Mouse (Mus musculus) heart, embryonic 13.5 days (tissue): ENCODE data around the gene Tyk2. TPM values are rescaled to one million over a fixed set of nuclear protein-coding genes. Genes with fewer than 3 reads are reported as not detected.

Experiments used
- ATAC-seq: fragments of 200-750 bp; cut with Nextera tagmentation; 2 replicates; pipeline ENCODE4 v1.8.0; 2017; ENCODE audit warnings: moderate TSS enrichment; ENCODE audit not compliant: insufficient number of reproducible peaks, low FRiP score, low TSS enrichment; ENCODE audit errors: extremely low read depth
- H3K27ac ChIP-seq: fragments of 300-500 bp; sonication (generic); replicated peaks from 2 replicates; pipeline ENCODE4 v1.5.1; 2015; ENCODE audit warnings: moderate library complexity, mild to moderate bottlenecking, inconsistent platforms
- H3K27me3 ChIP-seq: fragments of 300-500 bp; sonication (generic); replicated peaks from 2 replicates; pipeline ENCODE4 v1.6.1; 2015; ENCODE audit warnings: mild to moderate bottlenecking, inconsistent platforms
- H3K36me3 ChIP-seq: fragments of 300-500 bp; sonication (generic); 2 replicates; pipeline ENCODE4 v1.6.1; 2015; ENCODE audit warnings: mild to moderate bottlenecking, inconsistent platforms
- H3K4me1 ChIP-seq: fragments of 300-500 bp; sonication (generic); 2 replicates; pipeline ENCODE4 v1.6.1; 2015; ENCODE audit warnings: inconsistent platforms
- H3K4me2 ChIP-seq: fragments of 300-500 bp; sonication (generic); 2 replicates; pipeline ENCODE4 v1.6.1; 2015; ENCODE audit warnings: inconsistent platforms, mild to moderate bottlenecking, moderate library complexity
- H3K4me3 ChIP-seq: fragments of 300-500 bp; sonication (generic); 2 replicates; pipeline ENCODE4 v1.5.1; 2015; ENCODE audit warnings: moderate library complexity, mild to moderate bottlenecking, inconsistent platforms
- H3K9ac ChIP-seq: fragments of 300-500 bp; sonication (generic); 2 replicates; pipeline ENCODE4 v1.6.1; 2015; ENCODE audit warnings: inconsistent platforms, mild to moderate bottlenecking, moderate library complexity
- H3K9me3 ChIP-seq: fragments of 300-500 bp; sonication (generic); 2 replicates; pipeline ENCODE4 v1.6.1; 2016; ENCODE audit warnings: inconsistent platforms
- WGBS: fragments of 180-500 bp; shearing (Covaris S2); methylation state at CpG from one replicate; pipeline ENCODE4 v1.1.7; 2015; ENCODE audit warnings: mixed read lengths; 5-methylcytosine and 5-hydroxymethylcytosine counted together
- polyA plus RNA-seq: library from polyadenylated mRNA; unstranded; fragments of >200 nt; fragmentation: Nextera tagmentation; extraction: Ambion mirVana; gene quantifications from 2 replicates; pipeline ENCODE4 v1.2.1, GENCODE M21; 2015

Gene Tyk2
- polyA plus RNA-seq, 1 experiment from 2014 or later, result 13.7 TPM

- 65% methylated on average over 5 of the region's 5 CpGs for WGBS
- H3K36me3 ChIP-seq, result peaks cover 38% of the 10 kb centered on the region
These were observed 25.1 kb downstream of the Tyk2 start for GRCm38 (mm10) chr9:21105760-21106564.

GRCm38 (mm10) chr9:21104814-21105213 lies 26.2 kb downstream of the Tyk2 start:
- no peak for ATAC-seq
- Histone ChIP-seq H3K4me1 (peaks cover 6% of the 10 kb centered on the region), H3K36me3 (peaks cover 38% of the 10 kb centered on the region), H3K4me2 (no peak overlapping the region), H3K4me3 (no peak overlapping the region), H3K9ac (no peak overlapping the region), H3K27ac (no peak overlapping the region), H3K27me3 (no peaks in the 10 kb centered on the region), H3K9me3 (no peaks in the 10 kb centered on the region)
- 80% methylated on average over 6 of the region's 6 CpGs for WGBS

More at GRCm38 (mm10) chr9:21105760-21106564, 25.1 kb downstream of the Tyk2 start:
- Histone ChIP-seq H3K27me3 (no peaks in the 10 kb centered on the region), H3K27ac (no peak overlapping the region), H3K9ac (0 out of 2 replicates have a peak overlapping the region, but pooled peaks have one; percentile 24), H3K4me1 (no peaks in the 10 kb centered on the region), H3K9me3 (no peaks in the 10 kb centered on the region), H3K4me3 (no peak overlapping the region), H3K4me2 (no peak overlapping the region)
- no peak for ATAC-seq

GRCm38 (mm10) chr9:21102076-21102475 lies 29.0 kb downstream of the Tyk2 start:
- no peak for ATAC-seq
- Histone ChIP-seq H3K9me3 (no peaks in the 10 kb centered on the region), H3K4me2 (no peak overlapping the region), H3K4me3 (no peak overlapping the region), H3K9ac (no peak overlapping the region), H3K27ac (no peak overlapping the region), H3K27me3 (no peaks in the 10 kb centered on the region), H3K36me3 (peaks cover 21% of the 10 kb centered on the region), H3K4me1 (peaks cover 16% of the 10 kb centered on the region)
- WGBS, result 94% methylated on average over 2 of the region's 2 CpGs

GRCm38 (mm10) chr9:21100447-21101161 lies 30.4 kb downstream of the Tyk2 start:
- Histone ChIP-seq H3K27me3 (no peaks in the 10 kb centered on the region), H3K9ac (peak overlapping the region; percentile 37; the same call in 1 of the 2 replicates), H3K4me2 (peak overlapping the region; percentile 18; the same call in 1 of the 2 replicates), H3K27ac (no peak overlapping the region), H3K9me3 (no peaks in the 10 kb centered on the region), H3K4me3 (no peak overlapping the region), H3K4me1 (peaks cover 16% of the 10 kb centered on the region), H3K36me3 (peaks cover 11% of the 10 kb centered on the region; the same call in 1 of the 2 replicates)
- 37% methylated on average over 15 of the region's 15 CpGs for WGBS
- ATAC-seq, result no peak

- WGBS, result 56% methylated on average over 8 of the region's 8 CpGs
- Histone ChIP-seq H3K4me1 (peaks cover 16% of the 10 kb centered on the region), H3K9me3 (no peaks in the 10 kb centered on the region), H3K4me2 (no peak overlapping the region), H3K9ac (no peak overlapping the region), H3K36me3 (no peaks in the 10 kb centered on the region), H3K27ac (0 out of 2 replicates have a peak overlapping the region, but pooled peaks have one; percentile 20), H3K27me3 (no peaks in the 10 kb centered on the region), H3K4me3 (no peak overlapping the region)
- ATAC-seq, result no peak
These were observed 33.2 kb downstream of the Tyk2 start for GRCm38 (mm10) chr9:21097793-21098192.

GRCm38 (mm10) chr9:21095958-21096357 lies 35.1 kb downstream of the Tyk2 start:
- H3K9ac ChIP-seq, result no peak overlapping the region
- no peak for ATAC-seq
- no peak overlapping the region for H3K4me2 ChIP-seq
- peaks cover 21% of the 10 kb centered on the region for H3K4me1 ChIP-seq
- no peak overlapping the region for H3K27ac ChIP-seq
- H3K36me3 ChIP-seq, result no peaks in the 10 kb centered on the region
- H3K9me3 ChIP-seq, result no peaks in the 10 kb centered on the region
- WGBS, result 90% methylated on average over 4 of the region's 4 CpGs
- no peaks in the 10 kb centered on the region for H3K27me3 ChIP-seq
- no peak overlapping the region for H3K4me3 ChIP-seq

- no peak overlapping the region for H3K4me3 ChIP-seq
- no peak overlapping the region for H3K27ac ChIP-seq
- no peak overlapping the region for H3K9ac ChIP-seq
- ATAC-seq, result no peak
- 89% methylated on average over 9 of the region's 9 CpGs for WGBS
- no peaks in the 10 kb centered on the region for H3K27me3 ChIP-seq
- H3K4me1 ChIP-seq, result peaks cover 39% of the 10 kb centered on the region
- H3K9me3 ChIP-seq, result no peaks in the 10 kb centered on the region
- H3K4me2 ChIP-seq, result no peak overlapping the region
- peaks cover 22% of the 10 kb centered on the region for H3K36me3 ChIP-seq
These were observed 37.6 kb downstream of the Tyk2 start for GRCm38 (mm10) chr9:21093423-21093822.

- no peaks in the 10 kb centered on the region for H3K27me3 ChIP-seq
- under 1% methylated on average over 54 of the region's 54 CpGs for WGBS
- H3K4me1 ChIP-seq, result peaks cover 30% of the 10 kb centered on the region
- no peaks in the 10 kb centered on the region for H3K9me3 ChIP-seq
- peak within 1 kb of the TSS; percentile 94 for H3K27ac ChIP-seq
- H3K9ac ChIP-seq, result peak within 1 kb of the TSS; percentile 93
- peaks cover 38% of the 10 kb centered on the region for H3K36me3 ChIP-seq
- peak; percentile 97 for ATAC-seq
- peak within 1 kb of the TSS; percentile 77 for H3K4me2 ChIP-seq
- peak within 1 kb of the TSS; percentile 80 for H3K4me3 ChIP-seq
These were observed 39.2 kb downstream of the Tyk2 start, which contains the start of the genes Gm38431 and Raver1 for GRCm38 (mm10) chr9:21091707-21092320. Gene Gm38431 (minus strand): TSS chr9:21091997. Gene Raver1 (minus strand): TSS chr9:21092008.

GRCm38 (mm10) chr9:21090972-21091706 lies 39.9 kb downstream of the Tyk2 start:
- peaks cover 44% of the 10 kb centered on the region for H3K36me3 ChIP-seq
- no peak for ATAC-seq
- WGBS, result 3% methylated on average over 24 of the region's 24 CpGs
- H3K27ac ChIP-seq, result peak overlapping the region; percentile 94
- H3K27me3 ChIP-seq, result no peaks in the 10 kb centered on the region
- peak overlapping the region; percentile 77 for H3K4me2 ChIP-seq
- no peaks in the 10 kb centered on the region for H3K9me3 ChIP-seq
- H3K4me1 ChIP-seq, result peaks cover 30% of the 10 kb centered on the region
- peak overlapping the region; percentile 93 for H3K9ac ChIP-seq
- H3K4me3 ChIP-seq, result peak overlapping the region; percentile 80

GRCm38 (mm10) chr9:21090537-21090936 lies 40.5 kb downstream of the Tyk2 start:
- WGBS, result 89% methylated on average over 1 of the region's 1 CpGs
- H3K36me3 ChIP-seq, result peaks cover 50% of the 10 kb centered on the region

More at GRCm38 (mm10) chr9:21090537-21090936, 40.5 kb downstream of the Tyk2 start:
- H3K9me3 ChIP-seq, result no peaks in the 10 kb centered on the region
- no peaks in the 10 kb centered on the region for H3K27me3 ChIP-seq
- no peak for ATAC-seq
- no peak overlapping the region for H3K27ac ChIP-seq
- H3K4me3 ChIP-seq, result peak overlapping the region; percentile 80
- H3K4me1 ChIP-seq, result peaks cover 30% of the 10 kb centered on the region
- H3K4me2 ChIP-seq, result peak overlapping the region; percentile 77
- H3K9ac ChIP-seq, result peak overlapping the region; percentile 93
